Mouse (Mus musculus) ES-E14 (cell line): ENCODE measurements at regions not wholly inside any gene's neighbourhood (a gene's known extent, or its start where the extent isn't known, plus 50 kb on each side); places are given as distances from the start of the nearest gene placed in this dataset.

Experiments used
- DNase-seq: peaks from one replicate; pipeline ENCODE4 v3.0.0-alpha.2; 2013; ENCODE audit warnings: low read depth, low spot score
- H3K27ac ChIP-seq: 2 replicates; pipeline ENCODE4 v1.5.1; 2012; ENCODE audit warnings: low read depth, mild to moderate bottlenecking, low read length, moderate library complexity, mixed read lengths; ENCODE audit not compliant: poor library complexity, insufficient read depth, severe bottlenecking
- H3K36me3 ChIP-seq: 2 replicates; pipeline ENCODE4 v1.6.1; 2012; ENCODE audit warnings: mild to moderate bottlenecking, low read length, moderate library complexity, mixed read lengths; ENCODE audit not compliant: control insufficient read depth, poor library complexity, insufficient read depth, severe bottlenecking
- H3K4me1 ChIP-seq, 2 experiments: fragments of 150-350 bp in 1 of 2; sonication (generic) in 1 of 2; 2 replicates each; pipeline ENCODE4 v1.6.1; 2012; ENCODE audit warnings: low read length in 2 of 2, mild to moderate bottlenecking in 1 of 2, mixed read lengths in 1 of 2; ENCODE audit not compliant: control insufficient read depth in 2 of 2, insufficient read depth in 2 of 2, poor library complexity in 1 of 2
- H3K4me3 ChIP-seq, 2 experiments: fragments of 150-350 bp in 1 of 2; sonication (generic) in 1 of 2; 2 replicates each; pipeline ENCODE4 v1.5.1; 2012; ENCODE audit warnings: low read length in 2 of 2, low read depth in 1 of 2, mild to moderate bottlenecking in 1 of 2, mixed read lengths in 1 of 2; ENCODE audit not compliant: insufficient read depth in 1 of 2, poor library complexity in 1 of 2, severe bottlenecking in 1 of 2
- H3K9ac ChIP-seq: 2 replicates; pipeline ENCODE4 v1.6.1; 2012; ENCODE audit warnings: low read depth, mild to moderate bottlenecking, low read length, mixed read lengths; ENCODE audit not compliant: poor library complexity, insufficient read depth, severe bottlenecking
- H3K9me3 ChIP-seq: fragments of 150-350 bp; sonication (generic); 2 replicates; pipeline ENCODE4 v1.6.1; 2012; ENCODE audit warnings: low read depth, mild to moderate bottlenecking, low read length; ENCODE audit not compliant: control insufficient read depth, insufficient read depth
- CHD2 ChIP-seq: IDR thresholded peaks from 2 replicates; pipeline ENCODE4 v1.6.1; 2014; ENCODE audit warnings: mild to moderate bottlenecking, low read depth, low read length, inconsistent platforms
- HCFC1 ChIP-seq: IDR thresholded peaks from 2 replicates; pipeline ENCODE4 v1.6.1; 2012; ENCODE audit warnings: low read length, inconsistent platforms, borderline replicate concordance; ENCODE audit not compliant: insufficient read depth
- MAFK ChIP-seq: IDR thresholded peaks from 2 replicates; pipeline ENCODE4 v1.6.1; 2014; ENCODE audit warnings: mild to moderate bottlenecking, low read depth, low read length, inconsistent platforms; ENCODE audit not compliant: insufficient read depth
- ZC3H11A ChIP-seq: IDR thresholded peaks from 2 replicates; pipeline ENCODE4 v1.6.1; 2012; ENCODE audit warnings: low read depth, mild to moderate bottlenecking, inconsistent platforms, low read length, borderline replicate concordance
- ZNF384 ChIP-seq: IDR thresholded peaks from 2 replicates; pipeline ENCODE4 v1.6.1; 2012; ENCODE audit warnings: low read depth, low read length, inconsistent platforms
- in situ Hi-C, 2 experiments: fragments of 600-800 bp; cut with MboI; formaldehyde crosslinking; loops; one replicate each; pipeline ENCODE4 v1.15.1; 2025; ENCODE audit warnings: low sequenced_read_pairs in 2 of 2, inconsistent platforms in 1 of 2; ENCODE audit not compliant: unreplicated experiment in 2 of 2

- no peak for DNase-seq
- H3K36me3 ChIP-seq = no peaks in the 10 kb centered on the region
- TF ChIP-seq HCFC1 = no peak
- TF ChIP-seq ZC3H11A = no peak
- TF ChIP-seq CHD2 = no peak
- no peak for TF ChIP-seq MAFK
- no peak for TF ChIP-seq ZNF384
- H3K4me3 ChIP-seq = no peak overlapping the region
- in situ Hi-C loops = no loop called here
- no peaks in the 10 kb centered on the region for H3K4me1 ChIP-seq
- H3K27ac ChIP-seq = no peak overlapping the region
- no peaks in the 10 kb centered on the region; the same call in 1 of the 2 replicates for H3K9me3 ChIP-seq
- H3K9ac ChIP-seq = no peak overlapping the region
Observed at GRCm38 (mm10) chr12:98367583-98367982, 99.1 kb downstream of the Gpr65 start.

- TF ChIP-seq HCFC1 = no peak
- no peak for TF ChIP-seq MAFK
- TF ChIP-seq ZC3H11A = no peak
- TF ChIP-seq CHD2 = no peak
- no peak for TF ChIP-seq ZNF384
- no peak for DNase-seq
Observed at GRCm38 (mm10) chr12:98370771-98371170, 102.3 kb downstream of the Gpr65 start.

GRCm38 (mm10) chr12:98375214-98375910 is 106.9 kb downstream of the Gpr65 start:
- H3K27ac ChIP-seq = no peak overlapping the region
- no peak overlapping the region for H3K4me3 ChIP-seq
- TF ChIP-seq HCFC1 (no peak), ZNF384 (no peak), MAFK (no peak), ZC3H11A (no peak), CHD2 (no peak)
- no peak overlapping the region for H3K9ac ChIP-seq
- H3K36me3 ChIP-seq = no peaks in the 10 kb centered on the region
- DNase-seq = no peak
- no peaks in the 10 kb centered on the region for H3K9me3 ChIP-seq
- H3K4me1 ChIP-seq = no peaks in the 10 kb centered on the region
- in situ Hi-C loops = no loop called here

More at GRCm38 (mm10) chr12:98370771-98371170, 102.3 kb downstream of the Gpr65 start:
- Histone ChIP-seq H3K9ac (no peak overlapping the region), H3K36me3 (no peaks in the 10 kb centered on the region), H3K4me1 (no peaks in the 10 kb centered on the region), H3K9me3 (no peaks in the 10 kb centered on the region), H3K4me3 (no peak overlapping the region), H3K27ac (no peak overlapping the region)
- in situ Hi-C loops = no loop called here
